Mouse (Mus musculus): Measurements from ENCODE around the gene B4galt5. TPM values are rescaled to one million over a fixed set of nuclear protein-coding genes. Genes with fewer than 3 reads are reported as not detected.

The B4galt5 gene
- polyA plus RNA-seq, 1 experiment from 2014 or later, result 11.5 TPM

- 60% methylated on average over 8 of the region's 8 CpGs for WGBS
- H3K27me3 ChIP-seq, result no peaks in the 10 kb centered on the region
- no peaks in the 10 kb centered on the region for H3K4me1 ChIP-seq
- H3K4me2 ChIP-seq (replicated peaks), result no peak overlapping the region
- no peak overlapping the region for H3K9ac ChIP-seq
- no peak overlapping the region for H3K4me3 ChIP-seq (replicated peaks)
- H3K27ac ChIP-seq (replicated peaks), result peak overlapping the region; percentile 28; the same call in 1 of the 2 replicates
- ATAC-seq (ENCODE audit: insufficient number of reproducible peaks, low FRiP score, low TSS enrichment, low read depth), result peak; percentile 31; the same call in 1 of the 2 replicates
- H3K36me3 ChIP-seq, result no peaks in the 10 kb centered on the region
- no peaks in the 10 kb centered on the region for H3K9me3 ChIP-seq (replicated peaks)
These were observed 27.2 kb upstream of the B4galt5 start for GRCm38 (mm10) chr2:167376160-167376564.

GRCm38 (mm10) chr2:167375688-167376087 lies 26.7 kb upstream of the B4galt5 start:
- Histone ChIP-seq H3K4me2 (replicated peaks) (no peak overlapping the region), H3K9ac (no peak overlapping the region), H3K9me3 (replicated peaks) (no peaks in the 10 kb centered on the region), H3K4me3 (replicated peaks) (no peak overlapping the region), H3K36me3 (no peaks in the 10 kb centered on the region), H3K27me3 (no peaks in the 10 kb centered on the region), H3K27ac (replicated peaks) (peak overlapping the region; percentile 28; the same call in 1 of the 2 replicates), H3K4me1 (no peaks in the 10 kb centered on the region)
- ATAC-seq (ENCODE audit: insufficient number of reproducible peaks, low FRiP score, low TSS enrichment, low read depth), result no peak
- WGBS, result 92% methylated on average over 5 of the region's 5 CpGs

GRCm38 (mm10) chr2:167375135-167375534 lies 26.2 kb upstream of the B4galt5 start:
- Histone ChIP-seq H3K4me2 (replicated peaks) (no peak overlapping the region), H3K9me3 (replicated peaks) (no peaks in the 10 kb centered on the region), H3K27ac (replicated peaks) (no peak overlapping the region), H3K36me3 (no peaks in the 10 kb centered on the region), H3K4me1 (no peaks in the 10 kb centered on the region), H3K9ac (no peak overlapping the region), H3K4me3 (replicated peaks) (no peak overlapping the region), H3K27me3 (no peaks in the 10 kb centered on the region)
- no peak for ATAC-seq (ENCODE audit: insufficient number of reproducible peaks, low FRiP score, low TSS enrichment, low read depth)
- 70% methylated on average over 9 of the region's 9 CpGs for WGBS

- no peak for ATAC-seq (ENCODE audit: insufficient number of reproducible peaks, low FRiP score, low TSS enrichment, low read depth)
- H3K27ac ChIP-seq (replicated peaks), result no peak overlapping the region
- H3K4me3 ChIP-seq (replicated peaks), result no peak overlapping the region
- H3K36me3 ChIP-seq, result no peaks in the 10 kb centered on the region
- no peaks in the 10 kb centered on the region for H3K27me3 ChIP-seq
- no peaks in the 10 kb centered on the region for H3K9me3 ChIP-seq (replicated peaks)
- WGBS, result 90% methylated on average over 12 of the region's 12 CpGs
- H3K4me1 ChIP-seq, result no peaks in the 10 kb centered on the region
- no peak overlapping the region for H3K9ac ChIP-seq
- no peak overlapping the region for H3K4me2 ChIP-seq (replicated peaks)
These were observed 25.3 kb upstream of the B4galt5 start for GRCm38 (mm10) chr2:167374191-167374805.

- Histone ChIP-seq H3K9ac (no peak overlapping the region), H3K27ac (replicated peaks) (no peak overlapping the region), H3K36me3 (no peaks in the 10 kb centered on the region), H3K27me3 (no peaks in the 10 kb centered on the region), H3K4me2 (replicated peaks) (no peak overlapping the region), H3K9me3 (replicated peaks) (no peaks in the 10 kb centered on the region), H3K4me3 (replicated peaks) (no peak overlapping the region), H3K4me1 (no peaks in the 10 kb centered on the region)
- WGBS, result 57% methylated on average over 5 of the region's 5 CpGs
- peak; percentile 77 for ATAC-seq (ENCODE audit: insufficient number of reproducible peaks, low FRiP score, low TSS enrichment, low read depth)
These were observed 24.3 kb upstream of the B4galt5 start for GRCm38 (mm10) chr2:167373266-167373665.

- Histone ChIP-seq H3K9ac (no peak overlapping the region), H3K4me3 (replicated peaks) (no peak overlapping the region), H3K4me2 (replicated peaks) (no peak overlapping the region), H3K4me1 (no peaks in the 10 kb centered on the region), H3K9me3 (replicated peaks) (no peaks in the 10 kb centered on the region), H3K27ac (replicated peaks) (no peak overlapping the region), H3K36me3 (no peaks in the 10 kb centered on the region), H3K27me3 (no peaks in the 10 kb centered on the region)
- 90% methylated on average over 2 of the region's 2 CpGs for WGBS
- no peak for ATAC-seq (ENCODE audit: insufficient number of reproducible peaks, low FRiP score, low TSS enrichment, low read depth)
These were observed 22.5 kb upstream of the B4galt5 start for GRCm38 (mm10) chr2:167371506-167371905.

- no peaks in the 10 kb centered on the region for H3K4me1 ChIP-seq
- H3K9me3 ChIP-seq (replicated peaks), result no peaks in the 10 kb centered on the region
- H3K4me3 ChIP-seq (replicated peaks), result no peak overlapping the region
- no peak for ATAC-seq (ENCODE audit: insufficient number of reproducible peaks, low FRiP score, low TSS enrichment, low read depth)
- WGBS, result 76% methylated on average over 8 of the region's 9 CpGs
- H3K36me3 ChIP-seq, result no peaks in the 10 kb centered on the region
- H3K27me3 ChIP-seq, result no peaks in the 10 kb centered on the region
- no peak overlapping the region for H3K27ac ChIP-seq (replicated peaks)
- no peak overlapping the region for H3K9ac ChIP-seq
- H3K4me2 ChIP-seq (replicated peaks), result no peak overlapping the region
These were observed 19.3 kb upstream of the B4galt5 start for GRCm38 (mm10) chr2:167368328-167368727.

- Histone ChIP-seq H3K4me3 (replicated peaks) (no peak overlapping the region), H3K36me3 (no peaks in the 10 kb centered on the region), H3K27me3 (no peaks in the 10 kb centered on the region), H3K27ac (replicated peaks) (no peak overlapping the region), H3K4me2 (replicated peaks) (no peak overlapping the region), H3K4me1 (no peaks in the 10 kb centered on the region), H3K9me3 (replicated peaks) (no peaks in the 10 kb centered on the region), H3K9ac (no peak overlapping the region)
- WGBS, result 50% methylated on average over 20 of the region's 20 CpGs
- ATAC-seq (ENCODE audit: insufficient number of reproducible peaks, low FRiP score, low TSS enrichment, low read depth), result no peak
These were observed 18.8 kb upstream of the B4galt5 start for GRCm38 (mm10) chr2:167367777-167368281.

- Histone ChIP-seq H3K27ac (replicated peaks) (no peak overlapping the region), H3K4me1 (no peaks in the 10 kb centered on the region; the same call in 1 of the 2 replicates), H3K9ac (no peak overlapping the region), H3K36me3 (no peaks in the 10 kb centered on the region), H3K4me2 (replicated peaks) (no peak overlapping the region), H3K9me3 (replicated peaks) (no peaks in the 10 kb centered on the region), H3K4me3 (replicated peaks) (no peak overlapping the region), H3K27me3 (no peaks in the 10 kb centered on the region)
- WGBS, result 43% methylated on average over 6 of the region's 7 CpGs
- no peak for ATAC-seq (ENCODE audit: insufficient number of reproducible peaks, low FRiP score, low TSS enrichment, low read depth)
These were observed 18.3 kb upstream of the B4galt5 start for GRCm38 (mm10) chr2:167367325-167367724.

- Histone ChIP-seq H3K27me3 (no peaks in the 10 kb centered on the region), H3K4me1 (no peaks in the 10 kb centered on the region; the same call in 1 of the 2 replicates), H3K4me2 (replicated peaks) (no peak overlapping the region), H3K9ac (no peak overlapping the region), H3K4me3 (replicated peaks) (no peak overlapping the region), H3K36me3 (no peaks in the 10 kb centered on the region), H3K27ac (replicated peaks) (no peak overlapping the region), H3K9me3 (replicated peaks) (no peaks in the 10 kb centered on the region)
- 94% methylated on average over 2 of the region's 2 CpGs for WGBS
- ATAC-seq (ENCODE audit: insufficient number of reproducible peaks, low FRiP score, low TSS enrichment, low read depth), result no peak
These were observed 16.1 kb upstream of the B4galt5 start for GRCm38 (mm10) chr2:167365063-167365462.

- no peaks in the 10 kb centered on the region; the same call in 1 of the 2 replicates for H3K4me1 ChIP-seq
- no peaks in the 10 kb centered on the region for H3K9me3 ChIP-seq (replicated peaks)
- WGBS, result 65% methylated on average over 9 of the region's 9 CpGs
- no peaks in the 10 kb centered on the region for H3K36me3 ChIP-seq
- H3K27me3 ChIP-seq, result no peaks in the 10 kb centered on the region
- no peak overlapping the region for H3K4me2 ChIP-seq (replicated peaks)
- H3K4me3 ChIP-seq (replicated peaks), result no peak overlapping the region
- ATAC-seq (ENCODE audit: insufficient number of reproducible peaks, low FRiP score, low TSS enrichment, low read depth), result no peak
- H3K9ac ChIP-seq, result no peak overlapping the region
- no peak overlapping the region for H3K27ac ChIP-seq (replicated peaks)
These were observed 14.5 kb upstream of the B4galt5 start for GRCm38 (mm10) chr2:167363272-167364045.

All from embryonic facial prominence, embryonic 15.5 days (tissue).